Mouse (Mus musculus) right cerebral cortex, adult 18-20 months (tissue): ENCODE results near the gene Olfr469.
"Not testable (repeated sequence)": the region's sequence is repeated elsewhere in the genome, so short reads cannot be mapped to it uniquely, and the experiment has no call there.

Experiments used
- DNase-seq: peaks from one replicate; pipeline ENCODE4 v3.0.0; 2022; ENCODE audit warnings: mixed read lengths

Olfr469 gene

GRCm38 (mm10) chr7:107825441-107825840 lies at the start of gene Olfr469:
Olfr469 (minus strand) TSS chr7:107825541.
- DNase-seq, result not testable (repeated sequence)

DNA sequence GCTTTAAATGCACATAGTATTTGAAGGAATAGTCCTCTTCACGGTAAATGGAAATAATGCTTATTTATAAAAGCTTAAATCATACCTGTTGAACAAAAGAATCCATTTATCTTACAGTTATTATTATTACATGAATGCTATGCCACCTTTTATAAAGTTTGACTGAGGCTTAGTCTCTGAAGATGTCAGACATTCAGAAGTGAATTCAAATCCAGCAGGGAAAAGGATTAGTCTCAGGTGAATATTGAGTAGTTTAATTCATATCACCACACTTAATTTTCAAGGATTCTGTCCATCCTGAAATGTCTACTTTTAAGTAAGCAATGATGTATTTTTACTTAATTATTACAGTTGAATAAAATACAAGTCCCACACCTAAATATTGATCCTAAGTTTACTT lies 22.0 kb upstream of the Olfr469 start, which contains the start of gene Olfr470:
Olfr470 (minus strand) TSS at position 101 of the 400 bp plus-strand sequence.
- not testable (repeated sequence) for DNase-seq

- DNase-seq, result no peak
These were observed 16.4 kb upstream of the Olfr469 start for GRCm38 (mm10) chr7:107841719-107842118.

GRCm38 (mm10) chr7:107823867-107824266 lies 1.5 kb downstream of the Olfr469 start:
- not testable (repeated sequence) for DNase-seq

GRCm38 (mm10) chr7:107819442-107819841 lies 5.9 kb downstream of the Olfr469 start:
- no peak for DNase-seq

DNA sequence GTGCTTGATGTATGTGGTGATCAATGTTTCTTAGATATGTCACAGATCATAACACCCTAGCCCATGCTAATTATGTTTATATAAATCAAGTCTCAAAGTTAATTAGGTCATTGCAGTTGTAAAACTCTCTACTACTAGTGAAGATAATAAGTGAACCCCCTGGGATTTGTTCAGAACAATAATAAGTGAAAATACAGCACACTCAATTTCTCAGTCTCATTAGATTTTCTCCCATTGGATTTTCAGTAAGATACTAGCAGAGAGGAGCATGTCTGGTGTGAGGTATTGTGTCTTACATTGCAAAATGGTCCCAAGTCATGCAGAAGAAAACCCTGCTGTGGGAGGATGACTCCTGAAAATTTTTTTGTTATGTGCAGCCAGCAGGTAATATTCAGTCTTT lies 13.4 kb downstream of the Olfr469 start, which contains the start of gene Olfr467:
Olfr467 (plus strand) TSS at position 301 of the 400 bp plus-strand sequence.
- no peak for DNase-seq

DNA sequence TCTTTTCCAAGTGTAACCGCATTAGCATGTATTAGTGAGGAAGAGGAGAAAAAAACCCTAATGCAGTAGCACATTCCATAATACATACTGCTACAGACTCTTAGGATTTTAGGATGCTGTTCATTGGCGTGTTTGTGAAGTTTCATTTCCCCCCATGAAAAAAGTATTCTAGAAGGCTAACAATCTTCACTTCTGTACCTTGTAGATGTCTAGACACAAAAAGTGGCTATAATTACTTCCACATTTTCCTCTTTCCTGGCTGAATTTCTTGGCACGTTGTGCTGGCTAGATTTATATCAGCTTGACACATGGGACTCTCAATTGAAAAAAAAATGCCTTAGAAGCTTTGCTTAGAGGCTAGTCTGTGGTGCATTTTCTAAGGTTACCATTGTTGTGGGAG lies 23.2 kb downstream of the Olfr469 start:
- DNase-seq, result no peak

GRCm38 (mm10) chr7:107801108-107801507 lies 24.2 kb downstream of the Olfr469 start, which contains the start of gene Ovch2:
Ovch2 (minus strand) TSS chr7:107801208.
- no peak for DNase-seq

DNA sequence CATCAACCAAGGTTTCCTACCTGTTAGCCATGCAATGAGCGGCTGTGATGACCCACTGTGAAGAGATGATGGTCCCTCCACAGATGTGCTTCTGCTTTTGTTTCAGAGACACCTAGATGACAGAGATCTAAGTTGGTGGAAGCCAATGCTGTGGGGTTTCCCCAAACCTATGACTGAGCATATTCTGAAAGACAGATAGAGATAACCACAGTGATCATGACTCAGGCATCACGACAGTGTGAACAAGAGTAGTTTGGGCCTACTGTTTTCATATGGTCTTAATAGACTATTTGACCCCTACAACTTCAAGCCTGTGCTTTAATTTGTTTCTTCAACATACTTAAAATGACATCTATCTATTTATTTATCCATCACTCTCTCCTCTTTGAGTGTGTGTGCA lies 28.8 kb downstream of the Olfr469 start:
- DNase-seq, result no peak

DNA sequence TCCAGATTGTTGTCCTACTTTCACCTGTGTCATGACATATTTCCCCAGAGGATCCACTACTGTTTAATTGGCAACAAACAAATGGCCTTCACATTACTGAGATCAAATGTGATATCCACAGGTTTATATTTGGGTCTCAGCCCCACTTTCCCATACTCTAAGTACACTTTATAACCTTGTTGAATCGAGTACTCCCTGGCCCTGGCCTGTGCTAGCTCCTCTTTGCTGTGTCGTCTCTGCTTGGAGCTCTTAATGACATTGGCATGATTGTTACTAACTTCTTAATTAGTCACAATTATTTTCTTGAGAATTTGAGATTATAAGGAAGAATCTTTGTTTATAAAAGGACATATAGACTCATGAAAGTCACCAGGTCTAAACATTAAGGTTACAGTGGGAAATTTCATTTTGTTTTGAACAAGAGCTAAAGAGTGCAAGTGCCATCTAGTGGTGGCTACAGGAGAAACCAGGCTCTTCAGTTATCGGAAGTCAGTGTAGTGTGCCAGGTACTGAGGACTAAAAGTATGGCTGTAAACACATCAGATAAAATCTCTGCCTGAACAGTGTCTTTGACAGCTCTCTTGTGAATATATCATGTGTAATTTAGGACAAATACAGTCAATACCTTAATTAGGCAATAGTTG lies 37.2 kb downstream of the Olfr469 start:
- DNase-seq, result peak; percentile 14

GRCm38 (mm10) chr7:107779611-107780010 lies 45.7 kb downstream of the Olfr469 start:
- DNase-seq, result no peak

DNA sequence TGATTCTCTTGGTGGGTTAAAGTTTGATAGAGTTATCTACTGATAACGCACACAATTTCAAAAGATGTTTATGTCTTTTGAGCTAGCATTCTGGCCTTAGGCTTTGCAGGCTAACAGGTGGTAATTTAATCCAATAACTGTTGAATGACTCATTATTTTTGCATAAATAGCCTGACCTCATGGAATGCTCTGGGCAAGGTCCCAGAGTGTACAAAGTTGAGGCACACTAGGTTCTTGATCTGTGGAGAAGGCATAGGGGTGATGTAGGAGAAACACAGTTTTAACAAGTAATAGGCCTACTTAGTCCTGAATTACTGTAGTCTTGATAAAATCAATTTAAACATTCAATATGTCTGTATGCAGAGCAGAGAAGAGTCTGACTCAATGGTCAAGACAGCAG lies 47.1 kb downstream of the Olfr469 start:
- no peak for DNase-seq

- no peak for DNase-seq
These were observed 54.5 kb downstream of the Olfr469 start for GRCm38 (mm10) chr7:107770812-107771211.
